Mouse (Mus musculus): ENCODE data around the gene Nipa1.
"Not testable (repeated sequence)": the region's sequence is repeated elsewhere in the genome, so short reads cannot be mapped to it uniquely, and the experiment has no call there.

The Nipa1 gene

GRCm38 (mm10) chr7:56019930-56020253 lies at the start of gene Nipa1:
Gene Nipa1 (minus strand): TSS chr7:56019954.
- DNase-seq, result no peak

GRCm38 (mm10) chr7:56066634-56067033 lies 46.9 kb upstream of the Nipa1 start:
- no peak for DNase-seq

- no peak for DNase-seq
Measured at GRCm38 (mm10) chr7:56066136-56066535, 46.4 kb upstream of the Nipa1 start.

GRCm38 (mm10) chr7:56064876-56065275 lies 45.1 kb upstream of the Nipa1 start:
- peak; percentile 78 to 88 for DNase-seq

GRCm38 (mm10) chr7:56055338-56055737 lies 35.6 kb upstream of the Nipa1 start:
- no peak for DNase-seq

- DNase-seq, result no peak
Measured at GRCm38 (mm10) chr7:56052996-56053395, 33.2 kb upstream of the Nipa1 start.

- DNase-seq, result peak; percentile 36 to 52
Measured at GRCm38 (mm10) chr7:56050487-56050911, 30.7 kb upstream of the Nipa1 start.

GRCm38 (mm10) chr7:56049831-56050321 lies 30.1 kb upstream of the Nipa1 start, which contains the start of gene Herc2:
Gene Herc2 (plus strand): TSS chr7:56050196.
- peak; percentile 100 for DNase-seq

- peak; percentile 11 to 20 for DNase-seq
Measured at GRCm38 (mm10) chr7:56047178-56047577, 27.4 kb upstream of the Nipa1 start.

GRCm38 (mm10) chr7:56044267-56044629 lies 24.5 kb upstream of the Nipa1 start:
- no peak for DNase-seq

GRCm38 (mm10) chr7:56043577-56044266 lies 24.0 kb upstream of the Nipa1 start:
- DNase-seq, result no peak

GRCm38 (mm10) chr7:56042353-56042752 lies 22.6 kb upstream of the Nipa1 start:
- DNase-seq, result peak; percentile 77 to 92

- no peak for DNase-seq
Measured at GRCm38 (mm10) chr7:56023586-56023985, 3.8 kb upstream of the Nipa1 start.

GRCm38 (mm10) chr7:56018972-56019929 lies 503 bp downstream of the Nipa1 start:
- DNase-seq, result peak; percentile 62 to 86

- no peak for DNase-seq
Measured at GRCm38 (mm10) chr7:56018446-56018971, 1.2 kb downstream of the Nipa1 start.

GRCm38 (mm10) chr7:56017761-56018160 lies 2.0 kb downstream of the Nipa1 start:
- DNase-seq, result no peak

GRCm38 (mm10) chr7:56015837-56016236 lies 3.9 kb downstream of the Nipa1 start:
- DNase-seq, result no peak

- no peak for DNase-seq
Measured at GRCm38 (mm10) chr7:56015172-56015571, 4.6 kb downstream of the Nipa1 start.

GRCm38 (mm10) chr7:56014002-56014702 lies 5.6 kb downstream of the Nipa1 start:
- DNase-seq, result not testable (repeated sequence)

GRCm38 (mm10) chr7:56013261-56014001 lies 6.3 kb downstream of the Nipa1 start:
- no peak for DNase-seq

- DNase-seq, result no peak
Measured at GRCm38 (mm10) chr7:56011018-56011333, 8.8 kb downstream of the Nipa1 start.
